Mouse (Mus musculus) forebrain, embryonic 14.5 days (tissue): ENCODE measurements at regions not wholly inside any gene's neighbourhood (a gene's known extent, or its start where the extent isn't known, plus 50 kb on each side); places are given as distances from the start of the nearest gene placed in this dataset.

Source experiments
- ATAC-seq: fragments of 200-750 bp; cut with Nextera tagmentation; 2 replicates; pipeline ENCODE4 v1.8.0; 2017; ENCODE audit warnings: mild to moderate bottlenecking, moderate library complexity
- DNase-seq: peaks from one replicate; pipeline ENCODE4 v3.0.0-alpha.2; 2015; ENCODE audit warnings: low spot score
- H3K27ac ChIP-seq: fragments of 300-500 bp; sonication (generic); 2 replicates; pipeline ENCODE4 v1.5.1; 2014; ENCODE audit warnings: low read depth, mild to moderate bottlenecking, control low read depth, low read length, moderate library complexity
- H3K27me3 ChIP-seq: fragments of 300-500 bp; sonication (generic); replicated peaks from 2 replicates; pipeline ENCODE4 v1.6.1; 2014; ENCODE audit warnings: low read length, control low read depth, mixed read lengths; ENCODE audit not compliant: control insufficient read depth, insufficient read depth
- H3K36me3 ChIP-seq: fragments of 300-500 bp; sonication (generic); 2 replicates; pipeline ENCODE4 v1.6.1; 2014; ENCODE audit warnings: low read length, control low read depth; ENCODE audit not compliant: control insufficient read depth, insufficient read depth
- H3K4me1 ChIP-seq: fragments of 300-500 bp; sonication (generic); 2 replicates; pipeline ENCODE4 v1.6.1; 2014; ENCODE audit warnings: antibody characterized with exemption, low read length, control low read depth; ENCODE audit not compliant: control insufficient read depth, insufficient read depth
- H3K4me2 ChIP-seq: fragments of 300-500 bp; sonication (generic); 2 replicates; pipeline ENCODE4 v1.6.1; 2014; ENCODE audit warnings: mild to moderate bottlenecking, control low read depth, low read length
- H3K4me3 ChIP-seq: fragments of 300-500 bp; sonication (generic); 2 replicates; pipeline ENCODE4 v1.5.1; 2014; ENCODE audit warnings: low read depth, low read length, control low read depth
- H3K9ac ChIP-seq: fragments of 300-500 bp; sonication (generic); 2 replicates; pipeline ENCODE4 v1.6.1; 2014; ENCODE audit warnings: mild to moderate bottlenecking, low read length, control low read depth, moderate library complexity
- H3K9me3 ChIP-seq: fragments of 300-500 bp; sonication (generic); replicated peaks from 2 replicates; pipeline ENCODE4 v1.6.1; 2016; ENCODE audit warnings: low read length, control low read depth, mixed read lengths; ENCODE audit not compliant: control insufficient read depth
- WGBS: fragments of 180-500 bp; shearing (Covaris S2); extraction: QIAGEN DNeasy Blood & Tissue Kit; methylation state at CpG from one replicate; pipeline ENCODE4 v1.1.7; 2014; 5-methylcytosine and 5-hydroxymethylcytosine counted together

DNA sequence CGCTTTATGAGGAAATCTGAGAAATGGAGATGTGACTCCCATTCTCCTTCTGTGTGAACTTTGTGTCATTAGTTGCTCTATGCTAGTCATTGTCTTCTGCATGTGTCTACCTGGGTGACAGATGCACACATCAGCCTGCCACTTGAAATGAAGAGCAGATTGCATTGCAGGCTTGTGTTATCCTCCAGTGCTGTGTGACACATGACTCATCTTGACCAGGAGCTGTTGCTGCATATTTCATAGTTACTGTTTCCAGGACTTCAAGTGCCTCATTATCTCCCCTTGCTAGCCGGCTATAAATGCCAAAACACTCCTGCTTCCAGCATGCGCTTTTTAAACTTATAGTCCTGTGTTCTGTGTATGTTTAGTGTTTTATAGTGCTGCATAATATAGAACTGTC is 431.2 kb downstream of the Hdgfl1 start:
- Histone ChIP-seq H3K4me2 (no peak overlapping the region), H3K4me1 (no peaks in the 10 kb centered on the region), H3K27ac (no peak overlapping the region), H3K4me3 (no peak overlapping the region), H3K9me3 (no peaks in the 10 kb centered on the region), H3K27me3 (no peaks in the 10 kb centered on the region), H3K36me3 (no peaks in the 10 kb centered on the region), H3K9ac (no peak overlapping the region)
- DNase-seq (no peak), ATAC-seq (no peak)
- WGBS: 80% methylated on average over 3 of the region's 3 CpGs

DNA sequence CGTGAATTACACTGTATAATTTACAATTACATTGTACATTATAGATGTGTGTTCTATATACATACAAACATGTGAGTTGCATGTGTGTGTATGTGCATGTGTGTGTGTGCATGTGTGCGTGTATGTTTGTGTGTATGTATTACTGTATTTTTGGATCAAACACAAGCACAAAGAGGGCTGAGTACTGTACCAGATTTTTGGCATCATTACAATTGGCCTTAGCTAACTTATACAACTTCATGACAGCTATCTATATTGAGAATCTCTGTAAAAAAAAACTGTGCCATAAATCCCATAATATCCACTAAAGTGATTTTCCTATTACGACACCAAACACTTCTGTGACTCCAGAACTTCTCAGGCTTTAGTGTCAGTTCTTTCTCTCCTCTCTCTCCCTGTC is 444.9 kb downstream of the Hdgfl1 start:
- H3K27me3 ChIP-seq: no peaks in the 10 kb centered on the region
- H3K4me1 ChIP-seq: no peaks in the 10 kb centered on the region
- H3K4me3 ChIP-seq: no peak overlapping the region
- DNase-seq: no peak
- H3K9me3 ChIP-seq: no peaks in the 10 kb centered on the region
- no peaks in the 10 kb centered on the region for H3K36me3 ChIP-seq
- no peak for ATAC-seq
- H3K9ac ChIP-seq: no peak overlapping the region
- WGBS: 89% methylated on average over 3 of the region's 3 CpGs
- H3K27ac ChIP-seq: no peak overlapping the region
- H3K4me2 ChIP-seq: no peak overlapping the region

DNA sequence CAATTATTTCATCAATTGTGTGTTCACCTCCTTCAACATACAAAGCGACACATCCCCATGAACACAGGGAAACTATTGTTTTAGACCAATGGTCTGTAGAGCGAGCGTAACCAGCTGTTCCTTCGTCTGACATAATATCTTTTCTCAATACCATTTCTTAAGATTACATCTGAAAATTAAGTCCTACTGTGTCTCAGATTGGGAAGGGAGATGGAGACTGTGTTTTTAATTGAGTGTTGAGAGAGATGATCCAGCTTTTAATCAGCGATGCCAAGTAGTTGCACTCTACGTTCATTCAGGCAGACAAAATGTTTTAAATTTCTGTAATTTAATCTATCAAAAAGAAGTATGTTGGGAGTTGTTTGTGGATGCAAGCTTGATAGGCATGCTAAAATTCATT is 445.3 kb downstream of the Hdgfl1 start:
- Histone ChIP-seq H3K4me1 (no peaks in the 10 kb centered on the region), H3K9ac (no peak overlapping the region), H3K27me3 (no peaks in the 10 kb centered on the region), H3K36me3 (no peaks in the 10 kb centered on the region), H3K27ac (no peak overlapping the region), H3K9me3 (no peaks in the 10 kb centered on the region), H3K4me2 (no peak overlapping the region), H3K4me3 (no peak overlapping the region)
- ATAC-seq (no peak), DNase-seq (no peak)
- 88% methylated on average over 6 of the region's 6 CpGs for WGBS

DNA sequence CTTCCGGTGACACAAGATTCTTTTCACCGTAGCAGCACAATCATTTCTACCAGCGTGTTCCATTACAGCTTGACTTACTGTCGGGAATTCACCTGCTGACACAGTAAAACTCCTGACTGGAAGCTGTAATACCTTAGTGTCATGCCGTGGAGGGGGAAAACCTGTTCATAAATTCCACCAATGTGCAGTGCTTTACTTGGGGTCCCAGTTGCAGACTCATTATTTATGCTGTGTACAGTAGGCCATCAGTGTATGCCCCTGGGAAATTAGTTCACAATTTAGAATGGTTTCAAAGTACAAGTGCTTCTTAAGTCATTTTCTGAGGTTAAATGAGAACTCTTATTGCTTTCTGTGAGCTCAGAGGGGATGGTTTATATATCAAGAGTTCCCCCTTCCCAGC is 451.4 kb downstream of the Hdgfl1 start:
- Histone ChIP-seq H3K4me3 (no peak overlapping the region), H3K9me3 (no peaks in the 10 kb centered on the region), H3K27ac (no peak overlapping the region), H3K27me3 (no peaks in the 10 kb centered on the region), H3K36me3 (no peaks in the 10 kb centered on the region), H3K9ac (no peak overlapping the region), H3K4me1 (no peaks in the 10 kb centered on the region), H3K4me2 (no peak overlapping the region)
- DNase-seq: no peak
- 87% methylated on average over 5 of the region's 5 CpGs for WGBS
- no peak for ATAC-seq

DNA sequence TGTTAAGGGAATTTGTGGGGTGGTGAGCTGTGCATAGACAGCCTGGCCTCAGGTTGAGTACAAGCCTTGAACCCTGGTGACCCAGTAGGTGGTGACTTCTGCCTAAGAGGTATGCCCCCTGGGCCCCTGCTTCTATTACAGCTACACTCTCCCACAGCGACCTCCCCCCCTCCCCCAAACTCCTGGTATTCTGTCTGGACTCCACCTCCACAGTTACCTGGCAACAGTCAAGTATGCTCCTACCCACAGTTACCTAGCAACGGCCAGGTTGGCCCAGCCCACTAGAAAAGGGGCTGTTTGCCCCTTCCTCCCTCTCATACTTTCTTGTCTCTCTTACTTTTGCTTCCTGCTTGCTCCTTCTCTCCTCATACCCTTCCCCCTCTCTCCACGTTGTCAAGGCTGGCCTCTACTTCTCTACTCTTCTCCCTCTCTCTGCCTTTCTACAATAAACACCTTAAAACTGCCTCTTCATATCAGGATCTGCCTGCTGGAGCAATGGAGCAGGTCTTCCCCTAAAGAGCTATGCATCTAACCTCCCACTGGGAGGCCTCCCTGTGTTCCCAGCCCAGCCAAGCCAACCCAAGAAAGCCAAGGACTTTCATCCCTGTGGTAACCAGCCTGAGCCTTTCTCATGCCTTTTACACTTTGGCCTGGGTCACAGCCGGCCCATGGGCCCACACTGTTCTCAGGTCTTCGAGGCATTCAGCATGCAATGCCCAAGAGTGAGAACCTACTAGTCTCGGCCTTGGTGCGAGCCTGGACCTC is 457.5 kb downstream of the Hdgfl1 start:
- H3K4me2 ChIP-seq: no peak overlapping the region
- H3K27me3 ChIP-seq: no peaks in the 10 kb centered on the region
- no peaks in the 10 kb centered on the region for H3K9me3 ChIP-seq
- no peak overlapping the region for H3K27ac ChIP-seq
- no peaks in the 10 kb centered on the region for H3K4me1 ChIP-seq
- H3K9ac ChIP-seq: no peak overlapping the region
- WGBS: 56% methylated on average over 7 of the region's 7 CpGs
- H3K36me3 ChIP-seq: no peaks in the 10 kb centered on the region
- no peak overlapping the region for H3K4me3 ChIP-seq
- DNase-seq (no peak), ATAC-seq (no peak)

DNA sequence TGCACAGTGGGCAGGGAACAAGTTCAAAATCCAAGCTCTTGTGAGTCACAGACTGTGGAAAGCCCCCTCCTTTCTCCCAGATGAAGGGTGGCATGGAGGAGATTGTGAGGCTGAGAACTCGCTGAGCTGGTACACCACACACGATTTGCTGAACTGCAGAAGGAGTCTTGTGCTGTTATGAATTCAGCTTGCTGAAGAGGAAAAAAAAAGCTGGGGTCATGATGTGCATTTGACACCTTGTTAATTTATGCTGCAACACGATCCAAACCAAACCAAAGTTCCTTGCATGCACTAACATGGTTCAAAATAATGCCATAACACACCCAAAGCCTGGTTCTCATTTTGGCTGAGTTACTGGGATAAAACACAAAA is 485.9 kb downstream of the Hdgfl1 start:
- DNase-seq (no peak), ATAC-seq (no peak)
- peaks cover 4% of the 10 kb centered on the region; the same call in 1 of the 2 replicates for H3K4me1 ChIP-seq
- no peaks in the 10 kb centered on the region for H3K9me3 ChIP-seq
- no peak overlapping the region for H3K4me2 ChIP-seq
- 0 out of 2 replicates have a peak overlapping the region, but pooled peaks have one; percentile 24 for H3K27ac ChIP-seq
- no peak overlapping the region for H3K4me3 ChIP-seq
- WGBS: 68% methylated on average over 3 of the region's 3 CpGs
- H3K9ac ChIP-seq: no peak overlapping the region
- no peaks in the 10 kb centered on the region for H3K27me3 ChIP-seq
- no peaks in the 10 kb centered on the region for H3K36me3 ChIP-seq

DNA sequence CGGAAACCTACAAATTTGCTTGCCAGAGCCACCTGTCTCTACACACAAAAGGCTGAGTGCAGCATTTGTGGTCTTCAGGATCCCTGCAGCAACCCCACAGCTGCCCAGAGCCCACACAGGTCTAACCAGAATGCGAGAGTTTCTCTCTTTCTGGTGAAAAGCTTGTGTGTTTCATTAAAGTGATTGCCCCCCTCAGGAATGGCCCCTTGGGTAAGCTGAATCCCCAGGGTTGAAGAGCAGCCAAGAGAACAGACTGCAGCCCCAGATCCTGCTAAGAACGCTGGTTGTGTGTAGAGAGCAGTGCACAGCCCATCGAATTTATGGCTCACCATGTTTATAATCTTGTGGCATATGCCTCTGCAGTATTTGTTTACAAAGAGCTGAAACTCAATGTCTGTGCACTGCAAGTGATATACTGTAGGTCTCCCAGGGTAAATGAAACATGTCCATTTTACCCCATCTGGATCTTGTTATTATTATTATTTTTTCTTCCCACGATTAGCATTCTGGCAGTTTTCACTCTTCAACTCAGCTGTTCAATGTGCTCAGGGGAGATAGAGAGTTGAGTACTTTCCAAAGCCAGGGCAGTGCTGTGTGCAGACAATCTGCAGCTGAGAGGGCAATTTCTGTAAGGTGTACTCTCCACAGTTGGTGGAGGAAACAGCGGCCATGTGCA is 486.4 kb downstream of the Hdgfl1 start:
- H3K27me3 ChIP-seq: no peaks in the 10 kb centered on the region
- H3K4me2 ChIP-seq: no peak overlapping the region
- H3K36me3 ChIP-seq: no peaks in the 10 kb centered on the region
- DNase-seq: peak; percentile 85
- no peaks in the 10 kb centered on the region for H3K9me3 ChIP-seq
- peaks cover 4% of the 10 kb centered on the region; the same call in 1 of the 2 replicates for H3K4me1 ChIP-seq
- H3K4me3 ChIP-seq: no peak overlapping the region
- peak; percentile 92 for ATAC-seq
- WGBS: 61% methylated on average over 6 of the region's 6 CpGs
- no peak overlapping the region for H3K9ac ChIP-seq
- H3K27ac ChIP-seq: 0 out of 2 replicates have a peak overlapping the region, but pooled peaks have one; percentile 24

DNA sequence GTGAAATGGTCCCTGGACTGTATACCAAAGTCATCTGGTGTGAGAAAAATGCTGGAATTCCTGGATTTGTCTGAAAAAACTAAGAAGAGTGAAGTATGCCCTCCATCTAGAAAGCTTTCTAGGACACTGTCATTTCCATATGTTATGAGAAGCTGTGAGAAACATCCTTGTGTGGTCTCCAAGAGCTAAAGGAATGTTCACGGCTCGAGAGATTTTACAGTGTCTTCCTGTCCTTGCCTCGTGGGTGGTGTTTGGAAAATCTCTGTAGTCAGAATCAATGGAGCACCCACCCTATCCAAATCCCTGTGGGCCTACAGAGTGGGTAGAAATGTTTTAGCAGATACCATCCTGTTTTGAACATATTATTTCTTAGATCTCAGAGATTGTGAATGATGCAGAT is 487.7 kb downstream of the Hdgfl1 start:
- Histone ChIP-seq H3K36me3 (no peaks in the 10 kb centered on the region), H3K4me1 (peaks cover 4% of the 10 kb centered on the region; the same call in 1 of the 2 replicates), H3K9ac (no peak overlapping the region), H3K27me3 (no peaks in the 10 kb centered on the region), H3K9me3 (no peaks in the 10 kb centered on the region), H3K4me3 (no peak overlapping the region), H3K27ac (no peak overlapping the region), H3K4me2 (no peak overlapping the region)
- WGBS: 82% methylated on average over 3 of the region's 3 CpGs
- DNase-seq (no peak), ATAC-seq (no peak)

DNA sequence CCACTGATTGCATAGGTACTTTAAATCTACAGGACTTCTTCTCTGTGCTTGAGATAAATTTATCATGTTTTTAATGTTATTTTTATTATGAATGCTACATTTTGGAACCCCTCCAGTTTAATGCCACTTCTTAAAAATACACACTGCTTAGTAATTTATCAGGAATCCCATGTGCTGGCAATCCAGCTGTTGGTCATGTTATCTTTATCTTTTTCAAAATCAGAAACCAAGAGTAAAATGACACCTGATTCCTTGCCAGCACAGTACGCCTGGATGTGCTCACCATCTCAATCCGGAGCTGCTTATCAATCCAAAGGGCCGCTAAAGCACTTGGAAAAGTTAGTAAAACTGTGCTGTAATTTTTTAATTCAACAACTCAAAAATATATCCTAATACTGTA is 497.1 kb downstream of the Hdgfl1 start:
- no peaks in the 10 kb centered on the region for H3K36me3 ChIP-seq
- ATAC-seq: no peak
- H3K9me3 ChIP-seq: no peaks in the 10 kb centered on the region
- no peak for DNase-seq
- no peaks in the 10 kb centered on the region for H3K4me1 ChIP-seq
- no peak overlapping the region for H3K9ac ChIP-seq
- no peak overlapping the region for H3K4me2 ChIP-seq
- WGBS: 93% methylated on average over 3 of the region's 3 CpGs
- no peaks in the 10 kb centered on the region for H3K27me3 ChIP-seq
- H3K27ac ChIP-seq: no peak overlapping the region
- no peak overlapping the region for H3K4me3 ChIP-seq
